Mouse (Mus musculus) G1E (cell line): ENCODE data around the gene Ccdc85c.

Source experiments
- CTCF ChIP-seq: IDR thresholded peaks from 2 replicates; pipeline ENCODE4 v1.5.1; 2012; ENCODE audit warnings: low read depth, low read length, inconsistent platforms, mixed read lengths
- TAL1 ChIP-seq: conservative IDR thresholded peaks from 2 replicates; pipeline ENCODE4 v1.6.1; 2012; ENCODE audit warnings: low read depth, low read length, inconsistent platforms, mixed read lengths

GRCm38 (mm10) chr12:108249019-108249418, 26.2 kb downstream of the Ccdc85c start:
- TF ChIP-seq CTCF (no peak), TAL1 (no peak)
